Mouse (Mus musculus) left cerebral cortex, postnatal 14 days (tissue): ENCODE data around the gene Usp10. TPM values are rescaled to one million over a fixed set of nuclear protein-coding genes. Genes with fewer than 3 reads are reported as not detected.
A peak's percentile ranks its signal among the peaks of the same experiment; 100 is the strongest.

Experiments used
- DNase-seq, 2 experiments: peaks; one replicate each; pipeline ENCODE4 v3.0.0; 2021 to 2022; ENCODE audit warnings: low spot score in 2 of 2, mixed read lengths in 1 of 2
- intact Hi-C: fragments of 180-260 bp; cut with DNase I; formaldehyde crosslinking; loops from one replicate; pipeline ENCODE4 v1.15.1; 2025
- total RNA-seq, 2 experiments: library from RNA; stranded (reverse); gene quantifications; 2 replicates each; pipeline ENCODE4 v1.2.3; 2021

The Usp10 gene
- total RNA-seq, 2 experiments from 2014 or later = 82.2 to 95.2 TPM

- intact Hi-C loops = no loop called here
- no peak for DNase-seq
These were observed 37.5 kb downstream of the Usp10 start for GRCm38 (mm10) chr8:119947653-119948052.

GRCm38 (mm10) chr8:119948340-119948739 lies 38.2 kb downstream of the Usp10 start:
- intact Hi-C loops = no loop called here
- DNase-seq = peak; percentile 30 to 41

- intact Hi-C loops = no loop called here
- DNase-seq = no peak
These were observed 42.1 kb downstream of the Usp10 start for GRCm38 (mm10) chr8:119952282-119952681.

DNA sequence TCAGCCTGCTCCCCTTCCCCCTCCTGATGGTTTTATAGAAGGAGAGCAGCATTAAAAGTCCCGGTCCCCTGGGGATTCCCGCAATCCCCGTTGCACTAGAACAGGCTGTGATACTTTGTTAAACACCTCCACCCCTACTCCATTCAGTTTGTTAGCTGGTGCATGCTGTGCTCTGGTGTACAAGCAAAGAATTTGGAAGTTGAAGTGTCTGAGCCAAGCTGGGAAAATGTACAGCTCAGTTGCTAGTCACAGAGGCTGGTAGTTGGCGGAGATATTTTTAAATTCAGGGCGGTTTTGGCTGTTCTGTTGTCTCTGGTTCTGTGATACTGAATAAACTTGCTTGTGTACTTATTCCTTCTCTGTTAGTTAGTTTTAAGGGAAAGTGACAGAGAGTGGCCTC lies 42.6 kb downstream of the Usp10 start:
- peak; percentile 61 to 75 for DNase-seq
- intact Hi-C loops = no loop called here

DNA sequence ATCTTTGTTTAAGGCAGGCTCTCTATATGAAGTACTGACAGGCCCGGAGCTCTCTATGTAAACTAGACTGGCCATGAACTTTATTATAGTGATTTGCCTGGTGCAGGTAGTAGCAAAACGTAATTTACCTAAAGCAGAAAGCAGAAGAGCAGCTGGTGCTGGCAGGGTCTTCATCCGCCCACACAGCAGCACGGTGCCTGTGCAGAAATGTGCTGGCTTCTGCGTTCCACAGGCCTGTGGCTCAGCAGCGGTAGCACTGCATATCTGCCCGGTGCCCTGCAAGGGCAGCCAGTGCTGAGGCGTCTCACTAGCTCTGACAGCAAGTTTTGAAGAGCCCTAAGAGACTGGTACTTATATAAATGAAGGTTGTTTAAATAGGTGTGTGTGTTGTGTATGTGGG lies 45.2 kb downstream of the Usp10 start:
- no peak for DNase-seq
- intact Hi-C loops = no loop called here

GRCm38 (mm10) chr8:119958076-119958475 lies 47.9 kb downstream of the Usp10 start:
- no peak for DNase-seq
- intact Hi-C loops = no loop called here

DNA sequence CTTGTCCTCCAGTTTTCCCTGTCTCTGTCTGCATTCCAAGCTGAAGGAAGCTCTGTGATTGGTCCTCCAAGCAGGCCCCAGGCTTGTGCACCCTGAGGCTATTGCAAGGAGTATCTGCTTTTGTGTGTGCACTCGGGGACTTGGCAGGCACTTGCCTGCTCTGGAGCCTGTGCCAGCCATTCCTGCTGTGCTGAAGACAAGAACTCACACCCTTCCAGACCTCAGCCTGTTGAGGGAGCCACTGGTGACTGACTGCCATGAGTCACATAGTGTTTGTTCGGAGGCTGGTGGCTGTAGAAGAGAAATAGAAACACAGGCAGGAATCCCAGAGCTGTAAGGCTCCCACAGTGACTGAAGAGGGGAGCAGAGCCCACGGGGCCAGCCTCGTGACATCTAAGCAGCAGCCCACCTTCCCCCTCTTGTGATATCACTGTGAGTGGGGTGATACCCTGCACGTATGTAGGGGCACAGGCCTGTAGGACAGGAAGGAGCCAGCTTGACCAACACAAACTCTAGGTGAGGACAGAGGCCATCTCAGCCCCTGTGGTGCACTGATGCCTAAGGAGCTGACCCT lies 50.5 kb downstream of the Usp10 start:
- intact Hi-C loops = no loop called here
- DNase-seq = peak; percentile 58 to 83

DNA sequence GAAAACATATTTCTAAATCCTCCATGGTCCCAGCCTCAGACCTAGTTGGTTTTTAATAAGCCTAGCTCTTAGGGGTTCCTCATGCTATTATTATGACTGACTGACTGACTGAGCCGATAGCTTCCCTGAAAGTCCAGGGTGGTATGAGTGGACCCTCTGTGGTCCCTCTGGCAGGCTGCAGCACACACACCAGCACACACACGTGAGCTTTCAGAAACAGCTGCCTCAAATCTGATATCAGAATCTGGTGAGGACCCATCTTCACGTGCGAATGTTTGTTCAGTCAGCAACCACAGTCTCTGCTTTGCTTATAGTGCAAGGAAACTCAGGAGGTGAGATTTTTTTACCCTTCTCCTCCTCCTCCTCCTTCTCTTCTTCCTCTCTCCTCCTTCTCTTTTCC lies 54.7 kb downstream of the Usp10 start:
- no peak for DNase-seq
- intact Hi-C loops = no loop called here

DNA sequence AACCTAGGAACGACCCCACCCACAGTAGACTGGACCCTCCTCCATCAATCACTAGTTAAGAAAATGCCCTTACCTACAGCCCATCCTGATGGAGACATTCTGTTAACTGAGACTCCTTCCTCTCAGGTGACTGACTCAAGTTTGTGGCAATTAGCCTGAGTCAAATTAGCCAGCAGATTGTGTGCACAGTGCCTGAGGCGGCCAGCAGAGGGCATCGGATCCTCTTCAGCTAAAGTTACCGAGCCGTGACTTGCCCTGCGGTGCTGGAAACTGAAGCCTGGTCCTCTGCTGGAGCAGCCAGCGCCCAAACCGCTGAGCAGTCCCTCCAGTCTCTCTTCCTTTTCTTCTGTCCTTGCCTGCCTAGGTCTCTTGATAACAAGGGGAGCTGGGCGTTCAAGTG lies 57.3 kb downstream of the Usp10 start:
- intact Hi-C loops = no loop called here
- DNase-seq = no peak

GRCm38 (mm10) chr8:119970169-119970568 lies 60.0 kb downstream of the Usp10 start:
- intact Hi-C loops = no loop called here
- peak; percentile 35 to 62 for DNase-seq

DNA sequence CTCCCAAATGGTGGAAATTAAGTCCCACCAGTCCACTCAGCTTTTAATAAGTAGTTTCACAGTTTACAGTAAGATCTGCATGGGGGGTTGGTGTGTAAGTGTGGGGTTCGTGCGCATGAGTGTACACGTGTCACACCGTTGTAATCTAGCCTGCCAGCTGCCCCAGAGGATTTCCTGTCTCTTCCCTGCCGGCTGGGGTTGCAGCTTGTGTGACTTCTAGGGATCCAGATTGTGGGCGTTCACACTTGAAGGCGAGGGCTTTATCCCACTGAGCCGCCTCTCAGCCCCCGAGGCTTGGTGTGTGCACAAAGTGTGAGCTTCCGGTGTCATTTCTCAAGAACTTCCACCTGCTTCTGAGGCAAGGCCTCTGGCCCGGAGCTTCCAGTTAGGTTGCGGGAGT lies 62.4 kb downstream of the Usp10 start:
- DNase-seq = no peak
- intact Hi-C loops = no loop called here

DNA sequence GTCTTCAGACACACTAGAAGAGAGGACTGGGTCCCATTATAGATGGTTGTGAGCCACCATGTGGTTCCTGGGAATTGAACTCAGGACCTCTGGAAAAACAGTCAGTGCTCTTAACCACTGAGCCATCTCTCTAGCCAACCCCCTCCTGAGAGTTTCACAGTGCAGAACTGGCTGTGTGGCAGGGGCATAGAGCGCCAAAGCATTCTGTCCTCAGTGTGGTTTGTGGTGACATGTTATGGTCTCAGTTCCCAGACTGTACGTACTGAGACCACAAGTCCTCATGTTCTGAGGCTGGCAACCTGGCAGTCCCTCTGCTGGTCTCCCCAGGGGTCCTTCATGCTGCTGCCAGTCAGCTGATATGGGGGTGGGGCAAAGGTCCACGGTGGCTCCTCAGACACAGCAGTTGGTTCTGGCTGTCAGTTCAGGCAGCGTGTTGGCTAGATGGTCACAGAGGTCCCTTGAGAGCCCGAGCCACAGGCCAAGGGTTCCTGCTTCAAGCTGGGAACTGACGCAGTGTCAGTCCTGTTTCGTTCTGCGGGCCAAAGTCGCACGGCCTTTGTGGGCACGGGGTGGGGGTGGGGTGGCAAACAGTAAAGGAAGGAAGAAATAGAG lies 68.7 kb downstream of the Usp10 start:
- no peak for DNase-seq
- intact Hi-C loops = no loop called here

GRCm38 (mm10) chr8:119981253-119981652 lies 71.1 kb downstream of the Usp10 start:
- DNase-seq = no peak
- intact Hi-C loops = no loop called here

DNA sequence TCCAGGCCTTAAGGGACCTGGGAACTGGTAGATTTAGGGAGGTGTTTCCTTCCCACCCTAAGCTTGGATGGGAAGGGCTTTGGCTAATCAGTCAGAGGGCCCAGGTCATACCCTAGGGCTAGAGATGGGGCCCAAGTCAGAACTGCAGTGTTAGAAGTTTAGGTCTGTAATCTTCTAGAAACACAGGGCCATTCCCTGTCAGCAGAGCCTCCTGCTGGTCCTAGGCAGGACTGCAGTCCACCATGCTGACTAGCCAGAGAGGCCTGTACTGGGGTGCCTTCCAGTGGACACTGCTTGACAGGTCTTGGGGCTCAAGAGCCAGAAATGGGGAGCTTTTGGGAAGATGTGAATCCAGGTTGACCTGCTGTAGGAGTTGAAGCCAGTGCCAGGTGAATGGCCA lies 73.9 kb downstream of the Usp10 start:
- intact Hi-C loops = no loop called here
- DNase-seq = no peak

DNA sequence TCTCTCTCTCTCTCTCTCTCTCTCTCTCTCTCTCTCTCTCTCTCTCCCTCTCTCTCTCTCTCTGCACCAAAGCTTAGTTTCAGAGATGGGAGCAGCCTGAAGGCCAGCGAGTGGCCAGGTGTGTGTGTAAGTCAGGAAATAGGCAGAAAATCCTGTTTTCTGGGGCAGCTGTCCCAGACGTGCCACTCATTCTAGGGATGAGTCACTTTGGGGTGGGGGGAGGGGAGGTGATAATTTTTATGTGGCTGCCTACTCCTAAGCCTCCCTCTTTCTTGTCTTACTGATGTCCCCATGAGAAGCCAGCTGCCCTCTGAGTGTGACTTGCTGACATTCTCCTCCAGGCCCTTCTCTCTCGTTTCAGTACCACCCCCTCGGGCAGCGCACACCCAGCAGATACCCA lies 76.0 kb downstream of the Usp10 start:
- DNase-seq = no peak
- intact Hi-C loops = no loop called here

- DNase-seq = no peak
- intact Hi-C loops = no loop called here
These were observed 77.9 kb downstream of the Usp10 start for GRCm38 (mm10) chr8:119988087-119988486.

DNA sequence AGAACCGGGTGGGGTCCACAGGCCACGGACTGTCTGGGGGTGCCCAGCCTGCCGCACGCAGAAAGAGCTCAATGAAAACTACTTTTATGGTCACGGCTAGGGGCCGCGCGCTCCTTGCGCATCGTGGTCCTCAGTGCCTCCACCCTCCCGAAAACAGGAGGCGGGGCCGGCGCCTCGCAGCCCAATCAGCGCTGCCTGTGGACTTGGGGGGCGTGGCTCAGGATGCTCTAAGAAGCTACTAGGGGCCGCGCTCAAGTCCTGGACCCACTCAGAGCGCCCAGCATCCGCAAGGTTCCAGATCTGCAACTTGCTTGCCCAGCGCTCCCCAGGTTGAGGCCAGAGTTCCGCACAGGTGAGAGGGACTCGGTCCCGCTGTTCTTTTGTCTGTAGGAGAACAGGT lies 82.1 kb downstream of the Usp10 start, which contains the start of gene Crispld2:
Crispld2 (plus strand) TSS at position 190 of the 400 bp plus-strand sequence.
- peak; percentile 49 to 68 for DNase-seq
- intact Hi-C loops = loop anchor here (5.0 kb wide), 1 partner anchor 80 kb away; no protein-coding TSS in a partner anchor

DNA sequence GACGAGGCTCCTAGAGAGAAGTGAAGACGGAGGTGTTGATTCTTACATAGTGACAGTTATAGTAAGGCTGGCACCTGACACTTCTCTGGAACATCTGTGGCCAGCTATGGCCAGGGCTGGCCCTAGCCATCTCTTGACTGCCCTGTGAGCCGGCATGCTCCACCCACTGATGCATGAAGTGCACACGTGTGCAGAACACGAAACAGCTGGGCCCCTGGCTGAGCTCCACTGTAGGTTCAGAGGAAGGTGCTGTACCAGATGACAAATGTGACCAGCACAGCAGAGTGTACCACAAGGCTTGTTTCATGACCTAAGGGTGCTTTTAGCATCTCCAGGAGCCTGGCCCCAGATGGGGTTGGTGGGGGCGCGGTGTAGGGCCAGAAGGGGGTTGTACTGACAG lies 84.0 kb downstream of the Usp10 start:
- DNase-seq = no peak
- intact Hi-C loops = loop anchor here (5.0 kb wide), 1 partner anchor 78 kb away; no protein-coding TSS in a partner anchor

DNA sequence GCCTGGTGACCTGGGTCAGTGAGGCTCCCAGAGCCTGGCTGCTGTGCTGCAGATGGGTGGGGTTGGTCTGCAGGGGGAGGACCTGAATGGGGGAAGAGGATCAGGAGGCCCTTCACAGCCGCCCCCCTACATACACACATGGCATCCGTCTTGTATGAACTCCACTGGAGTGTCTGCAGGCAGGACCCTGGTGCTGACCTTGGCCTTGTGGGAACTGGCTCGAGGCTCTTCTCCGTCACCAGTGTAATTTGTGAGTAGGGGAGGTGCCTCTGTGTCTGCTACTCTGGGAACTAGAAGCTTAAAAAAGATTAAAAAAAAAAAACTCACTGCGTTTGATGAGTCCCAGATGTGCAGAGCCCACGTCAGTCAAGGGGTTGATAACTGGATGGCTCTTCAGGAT lies 84.4 kb downstream of the Usp10 start:
- DNase-seq = no peak
- intact Hi-C loops = loop anchor here (5.0 kb wide), 1 partner anchor 78 kb away; no protein-coding TSS in a partner anchor

- intact Hi-C loops = no loop called here
- DNase-seq = no peak
These were observed 87.1 kb downstream of the Usp10 start for GRCm38 (mm10) chr8:119997266-119997665.

GRCm38 (mm10) chr8:120000461-120000860 lies 90.3 kb downstream of the Usp10 start:
- no peak for DNase-seq
- intact Hi-C loops = no loop called here
